Mouse (Mus musculus): Measurements from ENCODE around the gene Nox3.

The Nox3 gene

GRCm38 (mm10) chr17:3602954-3603672 is 92.9 kb downstream of the Nox3 start:
- DNase-seq: no peak

- DNase-seq: no peak
Observed at GRCm38 (mm10) chr17:3598393-3598792, 97.7 kb downstream of the Nox3 start.

- no peak for DNase-seq
Observed at GRCm38 (mm10) chr17:3597866-3598265, 98.2 kb downstream of the Nox3 start.

- DNase-seq: no peak
Observed at GRCm38 (mm10) chr17:3597130-3597529, 98.9 kb downstream of the Nox3 start.

All from thymus, postnatal 36 days (tissue).